Mouse (Mus musculus) limb, embryonic 14.5 days (tissue): Measurements from ENCODE around the gene Inhbe. TPM values are rescaled to one million over a fixed set of nuclear protein-coding genes. Genes with fewer than 3 reads are reported as not detected.

Experiments
- ATAC-seq: fragments of 200-750 bp; cut with Nextera tagmentation; 2 replicates; pipeline ENCODE4 v1.8.0; 2017; ENCODE audit warnings: low read depth, moderate number of reproducible peaks, moderate TSS enrichment; ENCODE audit not compliant: low FRiP score
- DNase-seq: peaks from one replicate; pipeline ENCODE4 v3.0.0-alpha.2; 2015; ENCODE audit warnings: low spot score
- H3K27ac ChIP-seq: fragments of 300-500 bp; sonication (generic); replicated peaks from 2 replicates; pipeline ENCODE4 v1.5.1; 2014; ENCODE audit warnings: low read depth, mild to moderate bottlenecking, low read length, moderate library complexity, mixed read lengths
- H3K27me3 ChIP-seq: fragments of 300-500 bp; sonication (generic); 2 replicates; pipeline ENCODE4 v1.6.1; 2014; ENCODE audit warnings: low read length, mixed read lengths; ENCODE audit not compliant: control insufficient read depth, insufficient read depth
- H3K36me3 ChIP-seq: fragments of 300-500 bp; sonication (generic); 2 replicates; pipeline ENCODE4 v1.6.1; 2014; ENCODE audit warnings: mild to moderate bottlenecking, low read length, moderate library complexity, mixed read lengths; ENCODE audit not compliant: control insufficient read depth, insufficient read depth
- H3K4me1 ChIP-seq: fragments of 300-500 bp; sonication (generic); 2 replicates; pipeline ENCODE4 v1.6.1; 2014; ENCODE audit warnings: antibody characterized with exemption, low read length, mixed read lengths; ENCODE audit not compliant: control insufficient read depth, insufficient read depth
- H3K4me2 ChIP-seq: fragments of 300-500 bp; sonication (generic); replicated peaks from 2 replicates; pipeline ENCODE4 v1.6.1; 2014; ENCODE audit warnings: low read depth, mild to moderate bottlenecking, low read length, moderate library complexity; ENCODE audit not compliant: severe bottlenecking
- H3K4me3 ChIP-seq: fragments of 300-500 bp; sonication (generic); replicated peaks from 2 replicates; pipeline ENCODE4 v1.5.1; 2014; ENCODE audit warnings: low read length
- H3K9ac ChIP-seq: fragments of 300-500 bp; sonication (generic); 2 replicates; pipeline ENCODE4 v1.6.1; 2014; ENCODE audit warnings: mild to moderate bottlenecking, low read depth, low read length, moderate library complexity; ENCODE audit not compliant: severe bottlenecking
- H3K9me3 ChIP-seq: fragments of 300-500 bp; sonication (generic); 2 replicates; pipeline ENCODE4 v1.6.1; 2016; ENCODE audit warnings: low read length; ENCODE audit not compliant: control insufficient read depth
- POLR2A ChIP-seq: fragments of 200-500 bp; IDR thresholded peaks from 2 replicates; pipeline ENCODE4 v1.8.0; 2012; ENCODE audit warnings: inconsistent platforms, mild to moderate bottlenecking, moderate library complexity, borderline replicate concordance; ENCODE audit not compliant: insufficient read depth, insufficient read length; ENCODE audit errors: extremely low read depth
- WGBS: fragments of 180-500 bp; shearing (Covaris S2); extraction: QIAGEN DNeasy Blood & Tissue Kit; methylation state at CpG from one replicate; pipeline ENCODE4 v1.1.7; 2014; 5-methylcytosine and 5-hydroxymethylcytosine counted together
- polyA plus RNA-seq, 2 experiments: library from polyadenylated mRNA; depleted of rRNA in 1 of 2; stranded (reverse) in 1 of 2; unstranded in 1 of 2; fragments of >200 nt; fragmentation: Nextera tagmentation in 1 of 2; extraction: Ambion mirVana in 1 of 2; gene quantifications; 2 replicates each; pipeline versions ENCODE4 v1.2.1 to v1.2.3; 2012 to 2014

The Inhbe gene
- polyA plus RNA-seq, 2 experiments = not detected

DNA sequence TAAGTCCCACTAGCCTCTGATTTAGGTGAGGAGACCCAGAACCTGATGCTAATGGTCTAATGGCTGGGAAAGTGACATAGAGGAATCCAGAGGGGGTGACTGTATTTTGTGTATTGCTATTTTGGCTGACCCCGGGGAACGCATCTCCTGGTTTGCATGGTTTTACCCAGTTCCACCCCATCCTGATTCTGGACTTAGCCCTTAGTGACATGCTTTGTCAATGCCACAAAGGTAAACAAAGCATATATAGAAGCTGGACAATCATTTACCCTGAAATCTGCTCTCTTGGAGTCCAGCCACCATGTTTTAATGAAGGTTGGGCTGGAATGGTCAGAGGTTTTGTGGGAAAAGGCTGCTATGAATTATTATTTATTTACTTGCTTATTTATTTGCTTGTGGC lies 14.1 kb upstream of the Inhbe start:
- TF ChIP-seq POLR2A = no peak
- Histone ChIP-seq H3K9ac (no peak overlapping the region), H3K36me3 (no peaks in the 10 kb centered on the region), H3K27me3 (no peaks in the 10 kb centered on the region), H3K4me2 (no peak overlapping the region), H3K27ac (no peak overlapping the region), H3K4me3 (no peak overlapping the region), H3K4me1 (no peaks in the 10 kb centered on the region), H3K9me3 (no peaks in the 10 kb centered on the region)
- no peak for DNase-seq
- WGBS = 78% methylated on average over 2 of the region's 2 CpGs
- ATAC-seq = no peak

DNA sequence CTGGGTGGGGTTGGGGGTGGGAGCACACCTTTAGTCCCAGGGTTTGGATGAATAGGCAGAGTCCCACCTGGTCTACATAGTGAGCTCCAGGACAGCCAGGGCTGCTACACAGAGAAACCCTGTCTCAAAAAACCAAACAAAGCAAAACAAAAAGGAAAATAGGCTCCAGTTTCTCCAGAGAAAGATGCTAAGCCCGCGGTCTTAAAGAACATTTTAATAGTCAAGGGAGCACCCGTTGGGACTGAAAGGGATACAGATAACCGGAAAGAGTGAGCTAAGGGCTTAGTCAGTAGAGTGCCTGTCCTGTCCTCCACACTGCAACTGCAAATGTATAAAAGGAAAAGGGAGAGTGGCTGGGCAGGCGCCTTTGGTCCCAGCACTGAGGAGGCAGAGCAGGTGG lies 12.9 kb upstream of the Inhbe start:
- H3K27me3 ChIP-seq = no peaks in the 10 kb centered on the region
- no peaks in the 10 kb centered on the region for H3K36me3 ChIP-seq
- no peak overlapping the region for H3K9ac ChIP-seq
- H3K9me3 ChIP-seq = no peaks in the 10 kb centered on the region
- no peak overlapping the region for H3K4me2 ChIP-seq
- ATAC-seq (no peak), DNase-seq (no peak)
- no peak for TF ChIP-seq POLR2A
- H3K4me1 ChIP-seq = no peaks in the 10 kb centered on the region
- no peak overlapping the region for H3K4me3 ChIP-seq
- 75% methylated on average over 5 of the region's 5 CpGs for WGBS
- H3K27ac ChIP-seq = no peak overlapping the region

DNA sequence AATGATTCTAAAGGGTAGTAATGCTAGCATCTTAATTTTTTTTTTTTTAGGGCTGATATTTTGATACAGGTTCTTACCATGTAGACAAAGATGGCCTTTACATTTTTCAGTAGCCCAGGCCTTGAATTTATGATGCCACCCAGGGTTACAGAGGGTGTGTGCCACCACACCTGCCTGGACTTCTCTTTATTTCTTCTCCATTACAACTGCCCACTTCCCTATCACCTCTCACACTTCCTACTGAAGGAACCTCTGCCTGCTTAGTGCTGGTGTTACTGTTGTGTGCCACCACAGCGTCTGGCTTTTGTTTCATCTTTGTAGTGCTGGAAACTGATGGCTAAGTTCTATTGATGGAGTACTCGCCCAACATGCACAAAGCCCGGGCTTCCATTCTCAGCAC lies 6.5 kb upstream of the Inhbe start:
- no peak for TF ChIP-seq POLR2A
- Histone ChIP-seq H3K4me3 (no peak overlapping the region), H3K36me3 (no peaks in the 10 kb centered on the region), H3K9me3 (no peaks in the 10 kb centered on the region), H3K27me3 (no peaks in the 10 kb centered on the region), H3K9ac (no peak overlapping the region), H3K4me2 (no peak overlapping the region), H3K4me1 (no peaks in the 10 kb centered on the region), H3K27ac (no peak overlapping the region)
- WGBS = 78% methylated on average over 3 of the region's 3 CpGs
- DNase-seq = no peak
- no peak for ATAC-seq

DNA sequence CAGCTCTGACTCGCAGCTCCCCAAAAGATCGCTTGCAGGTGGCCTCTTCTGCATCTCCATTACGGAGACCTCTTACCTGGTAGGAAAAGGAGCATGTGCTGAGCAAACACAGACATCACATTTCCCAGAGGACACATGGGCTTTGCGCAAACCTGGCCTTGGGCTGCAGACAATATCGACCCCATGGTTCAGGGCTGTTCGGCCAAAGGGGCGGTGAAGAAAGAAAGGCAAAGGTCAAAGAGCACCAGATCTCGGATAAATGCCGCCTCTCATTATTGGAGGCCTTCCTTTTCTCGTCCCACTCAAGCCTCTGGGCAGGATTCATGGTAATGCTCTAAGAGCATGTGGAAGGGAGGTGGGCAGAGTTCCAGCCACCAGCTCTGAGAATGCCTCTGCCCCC lies 1.1 kb upstream of the Inhbe start:
- WGBS = 72% methylated on average over 10 of the region's 10 CpGs
- DNase-seq (no peak), ATAC-seq (no peak)
- Histone ChIP-seq H3K4me1 (0 out of 2 replicates have a peak, but pooled peaks cover 6% of the 10 kb centered on the region), H3K9ac (no peak overlapping the region), H3K4me3 (no peak overlapping the region), H3K27ac (no peak overlapping the region), H3K27me3 (no peaks in the 10 kb centered on the region), H3K36me3 (no peaks in the 10 kb centered on the region), H3K4me2 (no peak overlapping the region), H3K9me3 (no peaks in the 10 kb centered on the region)
- no peak for TF ChIP-seq POLR2A

DNA sequence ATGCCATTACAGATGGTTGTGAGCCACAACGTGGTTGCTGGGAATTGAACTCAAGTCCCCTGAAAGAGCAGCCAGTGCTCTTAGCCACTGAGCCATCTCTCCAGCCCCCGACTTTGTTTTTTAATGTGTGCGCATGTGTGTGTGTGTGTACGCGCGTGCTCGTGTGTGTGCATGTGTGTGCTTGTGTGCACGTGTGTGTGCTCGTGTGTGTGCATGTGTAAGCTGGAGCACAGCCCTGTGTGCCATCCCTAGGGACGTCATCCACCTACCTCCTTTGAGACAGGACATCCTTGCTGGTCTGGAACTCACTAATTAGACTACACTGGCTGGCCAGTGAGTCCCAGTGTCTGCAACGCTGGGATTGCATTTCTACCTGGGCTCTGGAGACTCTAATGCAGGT lies 1.4 kb downstream of the Inhbe start:
- Histone ChIP-seq H3K9ac (no peak overlapping the region), H3K4me1 (0 out of 2 replicates have a peak, but pooled peaks cover 6% of the 10 kb centered on the region), H3K4me3 (no peak overlapping the region), H3K27me3 (no peaks in the 10 kb centered on the region), H3K4me2 (no peak overlapping the region), H3K9me3 (no peaks in the 10 kb centered on the region), H3K27ac (no peak overlapping the region), H3K36me3 (no peaks in the 10 kb centered on the region)
- TF ChIP-seq POLR2A = no peak
- DNase-seq (no peak), ATAC-seq (no peak)
- 88% methylated on average over 11 of the region's 11 CpGs for WGBS

DNA sequence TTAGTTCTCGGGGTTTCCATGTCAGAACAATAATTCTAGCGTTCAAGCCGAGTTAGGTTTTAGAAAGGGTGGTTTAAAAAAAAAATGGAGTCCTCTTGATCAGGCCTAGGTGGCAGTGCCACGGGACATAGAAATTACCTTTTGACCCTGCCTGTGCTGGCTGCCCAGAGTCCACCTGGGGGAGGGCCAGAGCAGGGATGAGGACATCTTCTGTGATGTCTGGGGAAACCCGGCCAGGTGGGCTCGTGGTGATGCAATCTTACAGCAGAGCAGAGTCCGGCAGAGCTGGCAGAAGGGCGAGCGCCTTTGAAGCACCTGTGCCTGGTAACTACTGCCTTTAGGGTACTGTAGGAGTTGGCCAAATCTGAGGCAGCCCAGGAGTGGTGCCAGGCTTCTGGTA lies 2.0 kb downstream of the Inhbe start:
- no peak for TF ChIP-seq POLR2A
- Histone ChIP-seq H3K9ac (no peak overlapping the region), H3K4me3 (no peak overlapping the region), H3K36me3 (no peaks in the 10 kb centered on the region), H3K4me2 (no peak overlapping the region), H3K4me1 (0 out of 2 replicates have a peak, but pooled peaks cover 6% of the 10 kb centered on the region), H3K27me3 (no peaks in the 10 kb centered on the region), H3K27ac (no peak overlapping the region), H3K9me3 (no peaks in the 10 kb centered on the region)
- ATAC-seq = no peak
- 60% methylated on average over 9 of the region's 9 CpGs for WGBS
- no peak for DNase-seq
